Mouse (Mus musculus) stomach, postnatal 0 days (tissue): ENCODE measurements around the gene Cox15.

Experiments used
- CTCF ChIP-seq: IDR thresholded peaks from 2 replicates; pipeline ENCODE4 v1.5.1; 2016; ENCODE audit warnings: antibody characterized with exemption, low read depth, mild to moderate bottlenecking, moderate library complexity
- EP300 ChIP-seq: optimal IDR thresholded peaks from 2 replicates; pipeline ENCODE3; 2016; ENCODE audit warnings: antibody characterized with exemption

- TF ChIP-seq CTCF (no peak), EP300 (no peak)
Observed at GRCm38 (mm10) chr19:43786249-43787026, 33.6 kb upstream of the Cox15 start.
